Mouse (Mus musculus): ENCODE data around the gene Rasef.
"Not testable (repeated sequence)": the region's sequence is repeated elsewhere in the genome, so short reads cannot be mapped to it uniquely, and the experiment has no call there.

Gene Rasef

GRCm38 (mm10) chr4:73790260-73791185 is at the start of gene Rasef:
Gene Rasef, minus strand, starts transcription at chr4:73790994.
- CTCF ChIA-PET: no interaction called here

- CTCF ChIA-PET: no interaction called here
Observed at GRCm38 (mm10) chr4:73826587-73826986, 35.8 kb upstream of the Rasef start.

- CTCF ChIA-PET: no interaction called here
Observed at GRCm38 (mm10) chr4:73791186-73791540, 369 bp upstream of the Rasef start.

- CTCF ChIA-PET: no interaction called here
Observed at GRCm38 (mm10) chr4:73789534-73789933, 1.3 kb downstream of the Rasef start.

GRCm38 (mm10) chr4:73788076-73788730 is 2.6 kb downstream of the Rasef start:
- CTCF ChIA-PET: no interaction called here

- CTCF ChIA-PET: no interaction called here
Observed at GRCm38 (mm10) chr4:73784147-73784546, 6.6 kb downstream of the Rasef start.

- CTCF ChIA-PET: no interaction called here
Observed at GRCm38 (mm10) chr4:73781061-73781460, 9.7 kb downstream of the Rasef start.

- CTCF ChIA-PET: interaction anchor here (0.6 kb wide), 1 partner anchor 422 kb away, joined by 3 read pairs; no protein-coding TSS in a partner anchor
Observed at GRCm38 (mm10) chr4:73775266-73775665, 15.5 kb downstream of the Rasef start.

- CTCF ChIA-PET: no interaction called here
Observed at GRCm38 (mm10) chr4:73773831-73774810, 16.7 kb downstream of the Rasef start.

GRCm38 (mm10) chr4:73772028-73772427 is 18.8 kb downstream of the Rasef start:
- CTCF ChIA-PET: no interaction called here

GRCm38 (mm10) chr4:73770592-73770991 is 20.2 kb downstream of the Rasef start:
- CTCF ChIA-PET: no interaction called here

- CTCF ChIA-PET: no interaction called here
Observed at GRCm38 (mm10) chr4:73768156-73768555, 22.6 kb downstream of the Rasef start.

- CTCF ChIA-PET: no interaction called here
Observed at GRCm38 (mm10) chr4:73748219-73748618, 42.6 kb downstream of the Rasef start.

GRCm38 (mm10) chr4:73739439-73739838 is 51.4 kb downstream of the Rasef start:
- CTCF ChIA-PET: no interaction called here

GRCm38 (mm10) chr4:73719819-73720218 is 71.0 kb downstream of the Rasef start:
- CTCF ChIA-PET: interaction anchor here (0.6 kb wide), 1 partner anchor 11 kb away, joined by 3 read pairs; no protein-coding TSS in a partner anchor

- CTCF ChIA-PET: no interaction called here
Observed at GRCm38 (mm10) chr4:73718761-73719160, 72.0 kb downstream of the Rasef start.

GRCm38 (mm10) chr4:73683216-73683615 is 107.6 kb downstream of the Rasef start, which contains the start of gene Gm428:
Gene Gm428, plus strand, starts transcription at chr4:73683516.
- CTCF ChIA-PET: not testable (repeated sequence)

- CTCF ChIA-PET: not testable (repeated sequence)
Observed at GRCm38 (mm10) chr4:73668054-73668453, 122.7 kb downstream of the Rasef start, which contains the start of gene Gm11239. Gene Gm11239, plus strand, starts transcription at chr4:73668354.

Data from spleen, embryonic (tissue).